Mouse (Mus musculus) left cerebral cortex, adult 8-10 months (tissue): ENCODE measurements around the gene Gm20594. TPM values are rescaled to one million over a fixed set of nuclear protein-coding genes. Genes with fewer than 3 reads are reported as not detected.

Experiments
- DNase-seq, 2 experiments: peaks; one replicate each; pipeline ENCODE4 v3.0.0; 2022; ENCODE audit warnings: low spot score in 2 of 2
- total RNA-seq, 4 experiments: library from RNA; stranded (reverse); gene quantifications; 2 replicates each; pipeline ENCODE4 v1.2.4; 2022

Gm20594 gene
- not detected for total RNA-seq

- no peak for DNase-seq
These were observed at the start of gene Gm20594 for GRCm38 (mm10) chr6:79817616-79818015. TSS of gene Gm20594 (plus strand) at chr6:79817916.

GRCm38 (mm10) chr6:79818114-79818513, 398 bp downstream of the Gm20594 start:
- DNase-seq = no peak

GRCm38 (mm10) chr6:79833845-79834244, 16.1 kb downstream of the Gm20594 start:
- no peak for DNase-seq

- DNase-seq = no peak
These were observed 29.1 kb downstream of the Gm20594 start for GRCm38 (mm10) chr6:79846829-79847228.

Other genes with a start within 250 kb of the Gm20594 start
- 10 to 100 TPM; 47.8 to 59.9 (median 55.6) TPM for gene Lrrtm4, start 201.0 kb downstream of the Gm20594 start, total RNA-seq